Mouse (Mus musculus): Measurements from ENCODE around the gene Mrps24. TPM values are rescaled to one million over a fixed set of nuclear protein-coding genes. Genes with fewer than 3 reads are reported as not detected.

Mrps24 gene
- 154 and 156 TPM in 2 replicates for polyA plus RNA-seq (2016; fragmentation: Nextera tagmentation; extraction: Ambion mirVana)

- WGBS: 83% methylated on average over 14 of the region's 14 CpGs
- Histone ChIP-seq H3K36me3 (replicated peaks) (peaks cover 48% of the 10 kb centered on the region), H3K4me3 (no peak within 1 kb of the TSS), H3K27me3 (replicated peaks; ENCODE audit: low read depth, poor library complexity, severe bottlenecking) (no peaks in the 10 kb centered on the region), H3K4me1 (no peaks in the 10 kb centered on the region), H3K27ac (replicated peaks) (no peak within 1 kb of the TSS), H3K9me3 (no peaks in the 10 kb centered on the region)
- DNase-seq (ENCODE audit: low spot score): no peak
Measured at GRCm38 (mm10) chr11:5715630-5716105, at the start of gene Mrps24. TSS of gene Mrps24 (minus strand) at chr11:5715680.

- peak overlapping the region; percentile 67 for H3K4me3 ChIP-seq
- H3K27me3 ChIP-seq (replicated peaks; ENCODE audit: low read depth, poor library complexity, severe bottlenecking): no peaks in the 10 kb centered on the region
- H3K9me3 ChIP-seq: no peaks in the 10 kb centered on the region
- H3K36me3 ChIP-seq (replicated peaks): peaks cover 9% of the 10 kb centered on the region
- 22% methylated on average over 6 of the region's 6 CpGs for WGBS
- peaks cover 12% of the 10 kb centered on the region for H3K4me1 ChIP-seq
- peak overlapping the region; percentile 95 for H3K27ac ChIP-seq (replicated peaks)
- DNase-seq (ENCODE audit: low spot score): peak; percentile 20
Measured at GRCm38 (mm10) chr11:5762633-5762982, 47.1 kb upstream of the Mrps24 start.

- Histone ChIP-seq H3K4me1 (peaks cover 12% of the 10 kb centered on the region), H3K27ac (replicated peaks) (peak within 1 kb of the TSS; percentile 95), H3K36me3 (replicated peaks) (peaks cover 13% of the 10 kb centered on the region), H3K27me3 (replicated peaks; ENCODE audit: low read depth, poor library complexity, severe bottlenecking) (no peaks in the 10 kb centered on the region), H3K9me3 (no peaks in the 10 kb centered on the region), H3K4me3 (peak within 1 kb of the TSS; percentile 67)
- under 1% methylated on average over 68 of the region's 68 CpGs for WGBS
- peak; percentile 99 for DNase-seq (ENCODE audit: low spot score)
Measured at GRCm38 (mm10) chr11:5761820-5762632, 46.5 kb upstream of the Mrps24 start, which contains the start of gene Urgcp. TSS of gene Urgcp (minus strand) at chr11:5762376.

- no peak overlapping the region for H3K4me3 ChIP-seq
- WGBS: 86% methylated on average over 2 of the region's 2 CpGs
- no peak overlapping the region for H3K27ac ChIP-seq (replicated peaks)
- peaks cover 8% of the 10 kb centered on the region; the same call in 1 of the 2 replicates for H3K9me3 ChIP-seq
- DNase-seq (ENCODE audit: low spot score): no peak
- H3K36me3 ChIP-seq (replicated peaks): peaks cover 22% of the 10 kb centered on the region
- H3K4me1 ChIP-seq: peaks cover 5% of the 10 kb centered on the region; the same call in 1 of the 2 replicates
- no peaks in the 10 kb centered on the region for H3K27me3 ChIP-seq (replicated peaks; ENCODE audit: low read depth, poor library complexity, severe bottlenecking)
Measured at GRCm38 (mm10) chr11:5753755-5754154, 38.3 kb upstream of the Mrps24 start.

GRCm38 (mm10) chr11:5744951-5745350, 29.5 kb upstream of the Mrps24 start:
- H3K4me1 ChIP-seq: peaks cover 13% of the 10 kb centered on the region
- 77% methylated on average over 2 of the region's 2 CpGs for WGBS
- no peaks in the 10 kb centered on the region for H3K36me3 ChIP-seq (replicated peaks)
- no peak overlapping the region for H3K4me3 ChIP-seq
- H3K27me3 ChIP-seq (replicated peaks; ENCODE audit: low read depth, poor library complexity, severe bottlenecking): no peaks in the 10 kb centered on the region
- no peak overlapping the region for H3K27ac ChIP-seq (replicated peaks)
- no peaks in the 10 kb centered on the region for H3K9me3 ChIP-seq
- DNase-seq (ENCODE audit: low spot score): no peak

GRCm38 (mm10) chr11:5742106-5742505, 26.6 kb upstream of the Mrps24 start:
- H3K27me3 ChIP-seq (replicated peaks; ENCODE audit: low read depth, poor library complexity, severe bottlenecking): no peaks in the 10 kb centered on the region
- H3K27ac ChIP-seq (replicated peaks): no peak overlapping the region
- H3K4me3 ChIP-seq: no peak overlapping the region
- H3K9me3 ChIP-seq: no peaks in the 10 kb centered on the region
- H3K4me1 ChIP-seq: peaks cover 13% of the 10 kb centered on the region
- H3K36me3 ChIP-seq (replicated peaks): no peaks in the 10 kb centered on the region
- WGBS: 73% methylated on average over 7 of the region's 7 CpGs
- no peak for DNase-seq (ENCODE audit: low spot score)

- Histone ChIP-seq H3K27me3 (replicated peaks; ENCODE audit: low read depth, poor library complexity, severe bottlenecking) (no peaks in the 10 kb centered on the region), H3K27ac (replicated peaks) (peak overlapping the region; percentile 90), H3K9me3 (no peaks in the 10 kb centered on the region), H3K36me3 (replicated peaks) (no peaks in the 10 kb centered on the region), H3K4me3 (peak overlapping the region; percentile 87), H3K4me1 (peaks cover 13% of the 10 kb centered on the region)
- DNase-seq (ENCODE audit: low spot score): peak; percentile 74
- under 1% methylated on average over 45 of the region's 50 CpGs for WGBS
Measured at GRCm38 (mm10) chr11:5740965-5741627, 25.6 kb upstream of the Mrps24 start.

- peaks cover 13% of the 10 kb centered on the region for H3K4me1 ChIP-seq
- no peak for DNase-seq (ENCODE audit: low spot score)
- 3% methylated on average over 26 of the region's 26 CpGs for WGBS
- H3K9me3 ChIP-seq: no peaks in the 10 kb centered on the region
- H3K27me3 ChIP-seq (replicated peaks; ENCODE audit: low read depth, poor library complexity, severe bottlenecking): no peaks in the 10 kb centered on the region
- no peaks in the 10 kb centered on the region for H3K36me3 ChIP-seq (replicated peaks)
- peak overlapping the region; percentile 87 for H3K4me3 ChIP-seq
- peak overlapping the region; percentile 90 for H3K27ac ChIP-seq (replicated peaks)
Measured at GRCm38 (mm10) chr11:5740599-5740964, 25.1 kb upstream of the Mrps24 start.

GRCm38 (mm10) chr11:5739846-5740245, 24.4 kb upstream of the Mrps24 start:
- peaks cover 13% of the 10 kb centered on the region for H3K4me1 ChIP-seq
- H3K36me3 ChIP-seq (replicated peaks): no peaks in the 10 kb centered on the region
- H3K27me3 ChIP-seq (replicated peaks; ENCODE audit: low read depth, poor library complexity, severe bottlenecking): no peaks in the 10 kb centered on the region
- WGBS: 76% methylated on average over 3 of the region's 3 CpGs
- H3K27ac ChIP-seq (replicated peaks): no peak overlapping the region
- H3K4me3 ChIP-seq: peak overlapping the region; percentile 87; the same call in 1 of the 2 replicates
- H3K9me3 ChIP-seq: no peaks in the 10 kb centered on the region
- DNase-seq (ENCODE audit: low spot score): no peak

- Histone ChIP-seq H3K4me3 (no peak overlapping the region), H3K36me3 (replicated peaks) (no peaks in the 10 kb centered on the region), H3K27ac (replicated peaks) (no peak overlapping the region), H3K9me3 (no peaks in the 10 kb centered on the region), H3K4me1 (peaks cover 13% of the 10 kb centered on the region), H3K27me3 (replicated peaks; ENCODE audit: low read depth, poor library complexity, severe bottlenecking) (no peaks in the 10 kb centered on the region)
- 80% methylated on average over 5 of the region's 5 CpGs for WGBS
- no peak for DNase-seq (ENCODE audit: low spot score)
Measured at GRCm38 (mm10) chr11:5738888-5739632, 23.6 kb upstream of the Mrps24 start.

- 91% methylated on average over 5 of the region's 5 CpGs for WGBS
- H3K27me3 ChIP-seq (replicated peaks; ENCODE audit: low read depth, poor library complexity, severe bottlenecking): no peaks in the 10 kb centered on the region
- DNase-seq (ENCODE audit: low spot score): no peak
- peaks cover 23% of the 10 kb centered on the region for H3K4me1 ChIP-seq
- H3K9me3 ChIP-seq: no peaks in the 10 kb centered on the region
- no peak overlapping the region for H3K4me3 ChIP-seq
- no peak overlapping the region for H3K27ac ChIP-seq (replicated peaks)
- no peaks in the 10 kb centered on the region for H3K36me3 ChIP-seq (replicated peaks)
Measured at GRCm38 (mm10) chr11:5737137-5737536, 21.7 kb upstream of the Mrps24 start.

GRCm38 (mm10) chr11:5734323-5734722, 18.8 kb upstream of the Mrps24 start:
- WGBS: 94% methylated on average over 4 of the region's 4 CpGs

More at GRCm38 (mm10) chr11:5734323-5734722, 18.8 kb upstream of the Mrps24 start:
- Histone ChIP-seq H3K36me3 (replicated peaks) (no peaks in the 10 kb centered on the region), H3K27me3 (replicated peaks; ENCODE audit: low read depth, poor library complexity, severe bottlenecking) (no peaks in the 10 kb centered on the region), H3K4me3 (no peak overlapping the region), H3K9me3 (no peaks in the 10 kb centered on the region), H3K4me1 (peaks cover 12% of the 10 kb centered on the region; the same call in 1 of the 2 replicates), H3K27ac (replicated peaks) (no peak overlapping the region)
- DNase-seq (ENCODE audit: low spot score): no peak

Data from embryonic facial prominence, embryonic 10.5 days (tissue).